Mouse (Mus musculus): Measurements from ENCODE around the gene Trpv2.

The Trpv2 gene

DNA sequence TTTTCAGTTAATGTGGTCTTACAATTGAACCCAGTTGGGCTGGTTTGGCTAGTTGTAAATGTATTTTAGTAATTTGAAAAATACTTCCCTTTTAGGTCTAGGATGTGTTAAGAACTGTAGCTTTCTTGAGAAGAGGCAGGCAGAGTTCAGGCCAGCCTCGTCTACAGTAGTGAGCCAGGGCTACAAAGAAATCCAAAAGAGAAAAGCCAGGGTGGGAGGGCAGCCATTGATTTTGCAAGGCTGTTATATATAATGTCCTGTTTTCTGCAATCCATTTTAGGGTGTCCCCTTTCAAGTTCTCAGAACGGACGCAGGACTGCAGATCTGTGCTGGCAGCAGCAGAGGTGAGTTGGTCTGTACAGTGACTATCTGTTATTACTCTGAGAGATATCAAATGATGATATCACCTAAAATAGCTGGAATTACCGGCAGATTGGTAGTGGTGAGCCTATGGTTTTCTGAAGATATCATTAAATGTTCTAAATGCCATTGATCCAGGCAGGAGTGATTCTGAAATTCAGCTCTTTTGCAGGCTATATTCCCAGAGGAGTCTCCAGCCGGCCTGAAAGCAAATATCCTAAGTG, 29.9 kb downstream of the Trpv2 start:
- no peak for DNase-seq (ENCODE audit: low read depth, low spot score)

DNA sequence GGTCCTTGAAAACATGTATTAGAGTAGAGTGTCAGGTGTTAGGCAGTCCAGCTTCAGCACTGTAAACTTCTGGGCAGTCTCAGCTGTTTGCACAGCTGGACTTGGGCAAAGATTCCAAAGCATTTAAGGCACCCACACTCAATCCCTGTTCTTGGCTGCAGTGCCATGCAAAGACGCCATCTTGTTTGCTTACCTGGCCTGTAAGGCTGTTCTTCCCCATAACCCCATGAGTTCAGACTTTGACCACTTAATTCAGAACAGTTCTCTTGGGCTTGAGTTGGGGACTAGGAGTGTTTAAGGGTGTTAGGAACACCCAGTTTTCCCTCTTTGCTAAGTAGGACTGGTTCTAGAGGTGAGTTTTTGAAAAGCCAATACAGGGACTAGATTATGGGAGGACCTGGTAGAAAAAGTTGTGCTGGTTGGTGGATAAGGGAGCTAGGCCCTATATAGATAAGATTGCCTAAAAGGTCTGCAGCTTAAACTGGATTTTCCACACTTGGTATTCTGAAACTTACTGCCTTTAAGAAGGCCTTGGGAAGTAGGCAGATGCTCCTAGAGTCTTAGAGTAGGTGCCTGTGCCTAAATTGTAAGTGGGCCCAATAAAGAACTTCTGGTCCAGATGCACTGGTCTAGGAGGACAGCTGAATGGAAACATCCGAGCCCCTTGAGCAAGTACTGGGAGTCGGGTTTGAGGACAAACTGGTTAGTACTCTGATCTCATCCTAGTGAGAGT, 30.8 kb downstream of the Trpv2 start:
- DNase-seq (ENCODE audit: low read depth, low spot score), result no peak

DNA sequence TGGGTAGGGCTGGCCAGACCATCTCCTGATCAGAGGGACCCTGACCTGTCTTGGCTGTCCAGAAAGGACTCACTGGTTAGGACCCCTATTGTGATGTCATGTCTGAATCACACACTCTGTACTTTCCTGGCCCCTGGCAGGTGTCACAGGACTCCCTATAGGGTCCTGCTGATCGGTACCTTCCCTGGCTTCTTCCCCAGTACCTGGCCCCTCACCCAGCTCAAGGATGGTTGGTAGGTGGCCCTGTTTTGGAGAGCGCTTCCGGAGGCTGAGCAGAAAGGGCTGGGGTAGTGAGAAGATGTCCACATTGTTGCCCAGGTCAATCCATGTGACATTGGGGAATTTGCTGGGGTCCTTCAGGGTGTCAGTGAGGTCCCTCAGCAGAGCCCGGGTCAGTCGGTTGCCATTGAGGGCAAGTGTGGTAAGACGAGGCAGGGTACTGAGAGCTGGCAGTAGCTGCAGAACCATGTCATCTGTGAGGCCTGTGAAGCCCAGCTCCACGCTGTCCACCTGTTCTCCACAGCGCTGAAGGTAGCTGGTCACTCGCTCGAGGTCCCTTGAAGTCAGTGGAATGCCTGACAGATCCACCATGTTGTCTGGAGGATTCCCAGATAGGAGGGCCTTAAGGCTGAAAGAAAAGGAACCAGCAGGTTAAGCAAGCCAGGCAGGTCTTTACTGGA, 31.5 kb downstream of the Trpv2 start:
- no peak for DNase-seq (ENCODE audit: low read depth, low spot score)

- no peak for DNase-seq (ENCODE audit: low read depth, low spot score)
These were observed 32.2 kb downstream of the Trpv2 start for GRCm38 (mm10) chr11:62606299-62607169.

GRCm38 (mm10) chr11:62607170-62607951, 33.1 kb downstream of the Trpv2 start:
- no peak for DNase-seq (ENCODE audit: low read depth, low spot score)

DNA sequence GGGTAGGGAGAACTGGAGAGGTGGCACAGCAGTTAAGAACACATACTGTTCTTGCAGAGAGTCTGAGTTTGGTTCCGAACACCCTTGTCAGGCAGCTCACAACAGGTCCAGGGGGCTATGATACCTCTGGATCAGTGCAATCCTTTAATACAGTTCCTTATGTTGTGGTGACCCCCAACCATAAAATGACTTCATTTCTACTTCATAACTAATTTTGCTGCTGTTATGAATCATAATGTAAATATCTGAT, 33.6 kb downstream of the Trpv2 start:
- DNase-seq (ENCODE audit: low read depth, low spot score), result no peak

GRCm38 (mm10) chr11:62608826-62609675, 34.8 kb downstream of the Trpv2 start:
- no peak for DNase-seq (ENCODE audit: low read depth, low spot score)

DNA sequence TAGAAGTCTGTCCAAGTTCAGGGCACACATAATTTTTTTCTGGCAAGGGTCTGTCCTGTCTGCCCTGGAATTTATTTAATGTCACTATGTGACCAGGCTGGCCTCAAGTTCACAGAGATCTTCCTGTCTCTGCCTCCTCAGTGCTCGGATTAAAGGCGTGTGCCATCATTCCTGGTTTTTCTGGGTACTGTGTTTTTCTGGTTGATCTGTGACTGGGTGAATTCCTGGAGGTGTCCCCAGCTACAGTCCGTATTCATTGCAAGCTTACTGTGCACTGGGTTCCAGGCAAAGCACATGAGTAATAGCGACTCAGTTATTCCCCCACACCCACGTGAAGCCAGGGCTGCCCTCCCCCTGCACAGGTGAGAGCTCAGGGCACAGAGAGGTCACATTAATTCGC, 36.0 kb downstream of the Trpv2 start:
- DNase-seq (ENCODE audit: low read depth, low spot score), result no peak

DNA sequence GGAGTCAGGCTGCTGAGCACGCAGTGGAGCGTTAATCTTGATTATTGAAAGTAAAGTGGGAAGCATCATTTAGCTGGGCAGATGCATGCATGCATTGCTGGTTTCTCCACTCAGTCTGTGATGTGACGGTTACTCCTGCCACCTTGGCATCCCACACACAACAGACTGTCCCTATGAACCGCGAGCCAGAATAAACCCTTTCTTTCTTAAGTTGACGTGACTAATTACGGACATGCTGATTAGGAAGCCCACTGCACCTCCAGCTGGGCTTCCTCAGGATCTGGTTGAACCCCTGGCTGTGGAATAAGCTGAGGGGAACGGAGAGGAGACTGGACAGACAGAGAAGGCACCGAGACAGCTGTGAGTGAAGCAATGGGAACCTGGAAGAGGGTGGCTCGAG, 38.3 kb downstream of the Trpv2 start:
- no peak for DNase-seq (ENCODE audit: low read depth, low spot score)

DNA sequence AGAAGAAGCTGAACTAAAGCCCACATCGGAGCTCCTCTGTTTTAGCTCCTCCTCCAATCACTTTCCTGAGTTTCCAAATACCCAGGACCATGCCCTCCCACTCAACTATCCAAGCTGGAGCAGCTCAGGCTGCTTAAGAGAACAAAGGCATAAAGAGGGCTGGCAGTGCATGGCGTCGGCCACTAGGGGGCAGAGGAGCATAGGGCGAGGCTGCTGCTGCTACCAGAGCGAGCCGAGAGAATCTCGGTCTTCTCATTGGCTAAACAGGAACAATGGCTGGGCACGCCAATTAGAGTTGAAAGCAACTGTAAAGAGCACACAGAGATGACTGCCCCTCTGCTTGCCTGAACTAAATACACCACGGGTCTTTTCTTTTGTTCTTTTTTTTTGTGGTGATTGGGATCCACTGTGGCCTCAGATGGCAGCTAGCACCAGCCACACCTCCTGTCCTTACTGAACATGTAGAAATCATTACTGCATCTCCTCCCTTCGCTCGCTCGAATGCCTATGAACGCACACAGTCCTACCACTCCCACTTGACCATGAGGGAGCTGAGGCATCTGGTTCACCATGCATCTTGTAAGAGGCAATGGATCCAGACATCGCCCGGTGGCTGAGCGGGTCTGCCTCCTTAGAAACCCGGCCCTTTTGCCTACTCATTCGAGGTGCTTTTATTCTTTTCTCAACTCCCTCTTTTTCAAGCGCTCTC, 39.5 kb downstream of the Trpv2 start:
- DNase-seq (ENCODE audit: low read depth, low spot score), result peak; percentile 86

GRCm38 (mm10) chr11:62614876-62615410, 40.7 kb downstream of the Trpv2 start:
- DNase-seq (ENCODE audit: low read depth, low spot score), result no peak

GRCm38 (mm10) chr11:62615456-62615855, 41.2 kb downstream of the Trpv2 start:
- DNase-seq (ENCODE audit: low read depth, low spot score), result no peak

DNA sequence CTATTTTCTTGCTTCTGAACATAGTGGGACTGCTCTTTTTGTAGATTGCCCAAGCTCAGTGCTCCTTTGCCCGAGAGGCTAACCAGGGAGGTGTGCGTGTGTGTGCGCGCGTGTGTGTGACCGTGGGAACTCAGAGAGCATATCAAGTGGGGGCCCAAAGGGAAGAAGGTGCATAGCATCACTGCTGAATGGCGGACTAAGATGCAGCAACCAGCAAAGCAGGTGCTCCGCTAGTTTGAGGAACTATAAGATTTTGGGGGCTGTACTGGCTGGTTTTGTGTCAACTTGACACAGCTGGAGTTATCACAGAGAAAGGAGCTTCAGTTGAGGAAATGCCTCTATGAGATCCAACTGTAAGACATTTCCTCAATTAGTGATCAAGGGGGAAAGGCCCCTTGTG, 46.8 kb downstream of the Trpv2 start:
- DNase-seq (ENCODE audit: low read depth, low spot score), result no peak

GRCm38 (mm10) chr11:62621586-62622283, 47.4 kb downstream of the Trpv2 start:
- DNase-seq (ENCODE audit: low read depth, low spot score), result no peak

DNA sequence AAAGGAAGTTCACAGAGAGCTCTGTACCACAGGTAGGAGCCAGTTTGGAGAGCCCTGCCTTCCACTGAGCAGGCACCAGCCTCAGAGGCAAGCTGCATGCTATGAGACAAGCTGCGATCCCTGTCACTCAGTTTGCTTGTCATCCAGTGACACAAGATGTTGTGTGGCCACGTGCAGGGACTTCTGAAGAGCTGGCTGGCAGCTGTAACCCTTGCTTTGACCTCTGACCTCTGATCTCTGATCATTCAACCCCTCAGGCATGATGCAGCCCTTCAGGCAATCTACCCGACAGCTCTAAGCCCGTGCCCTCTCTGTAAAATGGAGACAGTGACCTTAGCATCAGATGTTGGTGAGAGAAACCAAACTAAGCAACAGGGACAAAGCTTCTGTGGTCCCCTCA, 48.6 kb downstream of the Trpv2 start:
- DNase-seq (ENCODE audit: low read depth, low spot score), result no peak

DNA sequence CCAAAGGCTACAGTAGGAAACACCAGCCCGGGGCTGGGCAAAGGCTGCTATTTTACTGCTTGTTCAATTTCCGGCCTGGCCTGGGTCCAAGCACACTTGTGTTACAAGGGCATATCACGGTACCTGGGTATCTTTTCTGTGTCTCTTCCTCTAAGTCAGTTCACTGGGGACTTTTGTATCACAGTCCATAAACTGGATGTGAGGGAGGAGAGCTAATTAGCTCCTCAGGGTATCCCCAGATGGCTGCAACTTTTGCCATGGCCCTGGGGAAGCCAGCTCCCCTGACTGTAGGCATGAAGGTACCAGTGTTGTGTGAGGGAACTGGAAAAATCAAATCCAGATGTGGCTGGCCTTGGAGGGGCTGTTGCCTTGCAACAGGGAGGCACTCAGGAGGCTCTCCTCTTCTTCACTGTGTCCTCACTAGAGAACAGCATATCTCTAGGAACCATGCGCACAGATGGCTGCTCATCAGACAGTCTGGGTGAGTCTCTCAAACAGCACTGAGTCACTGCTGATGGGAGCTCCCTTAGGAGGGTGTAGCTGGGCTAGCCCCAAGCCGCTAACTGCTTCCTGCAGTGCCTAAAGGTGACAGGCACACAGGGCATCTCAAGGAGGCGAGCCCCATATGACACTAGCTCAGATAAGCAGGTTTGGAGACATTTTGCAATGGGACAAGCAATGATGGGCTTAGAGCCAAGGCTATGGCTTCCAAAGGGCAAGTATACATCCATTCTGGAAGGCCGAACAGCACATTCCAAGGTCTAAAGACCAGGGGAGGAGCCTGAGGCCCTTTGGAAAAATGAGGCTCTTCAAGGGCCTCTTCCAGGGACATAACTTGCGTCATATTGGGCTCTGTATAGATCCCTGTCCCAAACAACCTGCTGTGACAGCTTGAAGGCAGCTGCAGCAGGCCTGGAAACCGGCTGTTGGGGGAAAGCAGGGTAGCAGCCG, 50.3 kb downstream of the Trpv2 start:
- DNase-seq (ENCODE audit: low read depth, low spot score), result no peak

- DNase-seq (ENCODE audit: low read depth, low spot score), result peak; percentile 43
These were observed 55.3 kb downstream of the Trpv2 start for GRCm38 (mm10) chr11:62629352-62630224.

Data from CD4-positive helper T cell, adult 2 months (primary cell).